Mouse (Mus musculus): ENCODE measurements around the gene Bbs2. TPM values are rescaled to one million over a fixed set of nuclear protein-coding genes. Genes with fewer than 3 reads are reported as not detected.
A peak's percentile ranks its signal among the peaks of the same experiment; 100 is the strongest.

The Bbs2 gene
- polyA plus RNA-seq, 1 experiment from 2014 or later: 7.3 TPM

- H3K9ac ChIP-seq (replicated peaks; ENCODE audit: low read depth): no peak overlapping the region
- no peaks in the 10 kb centered on the region for H3K4me1 ChIP-seq (ENCODE audit: insufficient read depth, low read depth, low read length)
- no peak for TF ChIP-seq CTCF (IDR thresholded peaks at IDR 0.05)
- TF ChIP-seq EP300 (IDR thresholded peaks at IDR 0.05): no peak
- ATAC-seq (no peak), DNase-seq (ENCODE audit: low spot score) (no peak)
- WGBS: 17% methylated on average over 6 of the region's 6 CpGs
- H3K27ac ChIP-seq (ENCODE audit: low read length): no peak overlapping the region
- H3K27me3 ChIP-seq (replicated peaks; ENCODE audit: insufficient read depth, low read length): no peaks in the 10 kb centered on the region
- no peak overlapping the region for H3K4me3 ChIP-seq (ENCODE audit: low read depth, low read length)
- no peak overlapping the region for H3K4me2 ChIP-seq (replicated peaks; ENCODE audit: low read depth, low read length)
- no peaks in the 10 kb centered on the region for H3K9me3 ChIP-seq (ENCODE audit: low read length)
- H3K36me3 ChIP-seq (ENCODE audit: insufficient read depth, low read length): no peaks in the 10 kb centered on the region
Observed at GRCm38 (mm10) chr8:94118776-94119430, 20.2 kb upstream of the Bbs2 start.

GRCm38 (mm10) chr8:94113972-94114371 is 15.2 kb upstream of the Bbs2 start:
- H3K36me3 ChIP-seq (ENCODE audit: insufficient read depth, low read length): no peaks in the 10 kb centered on the region
- no peaks in the 10 kb centered on the region; the same call in 1 of the 2 replicates for H3K27me3 ChIP-seq (replicated peaks; ENCODE audit: insufficient read depth, low read length)
- no peaks in the 10 kb centered on the region for H3K9me3 ChIP-seq (ENCODE audit: low read length)
- WGBS: 79% methylated on average over 2 of the region's 2 CpGs
- no peak overlapping the region for H3K4me3 ChIP-seq (ENCODE audit: low read depth, low read length)
- H3K9ac ChIP-seq (replicated peaks; ENCODE audit: low read depth): no peak overlapping the region
- no peak overlapping the region for H3K27ac ChIP-seq (ENCODE audit: low read length)
- TF ChIP-seq EP300 (IDR thresholded peaks at IDR 0.05): no peak
- H3K4me1 ChIP-seq (ENCODE audit: insufficient read depth, low read depth, low read length): no peaks in the 10 kb centered on the region
- DNase-seq (ENCODE audit: low spot score) (no peak), ATAC-seq (no peak)
- no peak overlapping the region for H3K4me2 ChIP-seq (replicated peaks; ENCODE audit: low read depth, low read length)

- no peak overlapping the region for H3K4me3 ChIP-seq (ENCODE audit: low read depth, low read length)
- H3K9ac ChIP-seq (replicated peaks; ENCODE audit: low read depth): no peak overlapping the region
- DNase-seq (ENCODE audit: low spot score): no peak
- H3K9me3 ChIP-seq (ENCODE audit: low read length): no peaks in the 10 kb centered on the region
- no peak for ATAC-seq
- no peaks in the 10 kb centered on the region for H3K36me3 ChIP-seq (ENCODE audit: insufficient read depth, low read length)
- no peak overlapping the region for H3K27ac ChIP-seq (ENCODE audit: low read length)
- H3K4me2 ChIP-seq (replicated peaks; ENCODE audit: low read depth, low read length): no peak overlapping the region
- WGBS: 20% methylated on average over 1 of the region's 1 CpGs
- no peak for TF ChIP-seq EP300 (IDR thresholded peaks at IDR 0.05)
- no peak for TF ChIP-seq CTCF (IDR thresholded peaks at IDR 0.05)
- no peaks in the 10 kb centered on the region for H3K4me1 ChIP-seq (ENCODE audit: insufficient read depth, low read depth, low read length)
- H3K27me3 ChIP-seq (replicated peaks; ENCODE audit: insufficient read depth, low read length): no peaks in the 10 kb centered on the region; the same call in 1 of the 2 replicates
Observed at GRCm38 (mm10) chr8:94113435-94113834, 14.7 kb upstream of the Bbs2 start.

- DNase-seq (ENCODE audit: low spot score) (no peak), ATAC-seq (no peak)
- Histone ChIP-seq H3K27ac (ENCODE audit: low read length) (no peak overlapping the region), H3K9ac (replicated peaks; ENCODE audit: low read depth) (no peak overlapping the region), H3K4me2 (replicated peaks; ENCODE audit: low read depth, low read length) (no peak overlapping the region), H3K27me3 (replicated peaks; ENCODE audit: insufficient read depth, low read length) (no peaks in the 10 kb centered on the region; the same call in 1 of the 2 replicates), H3K4me1 (ENCODE audit: insufficient read depth, low read depth, low read length) (no peaks in the 10 kb centered on the region), H3K36me3 (ENCODE audit: insufficient read depth, low read length) (no peaks in the 10 kb centered on the region), H3K4me3 (ENCODE audit: low read depth, low read length) (no peak overlapping the region), H3K9me3 (ENCODE audit: low read length) (no peaks in the 10 kb centered on the region)
- no peak for TF ChIP-seq CTCF (IDR thresholded peaks at IDR 0.05)
- no peak for TF ChIP-seq EP300 (IDR thresholded peaks at IDR 0.05)
- 53% methylated on average over 6 of the region's 6 CpGs for WGBS
Observed at GRCm38 (mm10) chr8:94110526-94111177, 11.9 kb upstream of the Bbs2 start.

- Histone ChIP-seq H3K4me2 (replicated peaks; ENCODE audit: low read depth, low read length) (no peak overlapping the region), H3K4me1 (ENCODE audit: insufficient read depth, low read depth, low read length) (no peaks in the 10 kb centered on the region), H3K9me3 (ENCODE audit: low read length) (no peaks in the 10 kb centered on the region), H3K36me3 (ENCODE audit: insufficient read depth, low read length) (no peaks in the 10 kb centered on the region), H3K27ac (ENCODE audit: low read length) (no peak overlapping the region), H3K4me3 (ENCODE audit: low read depth, low read length) (no peak overlapping the region), H3K9ac (replicated peaks; ENCODE audit: low read depth) (no peak overlapping the region), H3K27me3 (replicated peaks; ENCODE audit: insufficient read depth, low read length) (no peaks in the 10 kb centered on the region; the same call in 1 of the 2 replicates)
- TF ChIP-seq CTCF (IDR thresholded peaks at IDR 0.05): peak; percentile 20; the same call in 1 of the 2 replicates
- no peak for TF ChIP-seq EP300 (IDR thresholded peaks at IDR 0.05)
- WGBS: 75% methylated on average over 5 of the region's 5 CpGs
- ATAC-seq (no peak), DNase-seq (ENCODE audit: low spot score) (no peak)
Observed at GRCm38 (mm10) chr8:94109835-94110234, 11.1 kb upstream of the Bbs2 start.

- 68% methylated on average over 6 of the region's 6 CpGs for WGBS
- H3K27ac ChIP-seq (ENCODE audit: low read length): no peak overlapping the region
- no peaks in the 10 kb centered on the region for H3K36me3 ChIP-seq (ENCODE audit: insufficient read depth, low read length)
- DNase-seq (ENCODE audit: low spot score): no peak
- no peaks in the 10 kb centered on the region for H3K4me1 ChIP-seq (ENCODE audit: insufficient read depth, low read depth, low read length)
- no peak for ATAC-seq
- H3K9ac ChIP-seq (replicated peaks; ENCODE audit: low read depth): no peak overlapping the region
- no peak for TF ChIP-seq CTCF (IDR thresholded peaks at IDR 0.05)
- no peak for TF ChIP-seq EP300 (IDR thresholded peaks at IDR 0.05)
- H3K9me3 ChIP-seq (ENCODE audit: low read length): no peaks in the 10 kb centered on the region
- H3K4me2 ChIP-seq (replicated peaks; ENCODE audit: low read depth, low read length): no peak overlapping the region
- H3K27me3 ChIP-seq (replicated peaks; ENCODE audit: insufficient read depth, low read length): no peaks in the 10 kb centered on the region; the same call in 1 of the 2 replicates
- H3K4me3 ChIP-seq (ENCODE audit: low read depth, low read length): no peak overlapping the region
Observed at GRCm38 (mm10) chr8:94109396-94109795, 10.7 kb upstream of the Bbs2 start.
